Mouse (Mus musculus): ENCODE results near the gene Kansl2.
"Not testable (repeated sequence)": the region's sequence is repeated elsewhere in the genome, so short reads cannot be mapped to it uniquely, and the experiment has no call there.

Kansl2 gene

DNA sequence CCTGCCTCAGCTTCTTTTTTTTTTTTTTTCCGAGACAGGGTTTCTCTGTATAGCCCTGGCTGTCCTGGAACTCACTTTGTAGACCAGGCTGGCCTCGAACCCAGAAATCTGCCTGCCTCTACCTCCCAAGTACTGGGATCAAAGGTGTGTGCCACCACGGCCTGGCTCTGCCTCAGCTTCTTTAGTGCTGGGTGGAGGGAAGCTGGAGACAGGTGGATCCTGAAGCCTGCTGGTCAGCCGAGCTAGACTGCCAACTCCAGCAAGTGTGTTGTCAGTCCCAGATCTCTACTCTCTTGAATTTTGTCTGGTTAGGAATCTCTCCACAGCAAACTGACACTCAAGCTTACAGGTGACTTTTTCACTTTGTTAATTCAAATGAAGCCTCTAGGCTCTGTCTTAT lies 1.9 kb upstream of the Kansl2 start:
- no peak for DNase-seq

DNA sequence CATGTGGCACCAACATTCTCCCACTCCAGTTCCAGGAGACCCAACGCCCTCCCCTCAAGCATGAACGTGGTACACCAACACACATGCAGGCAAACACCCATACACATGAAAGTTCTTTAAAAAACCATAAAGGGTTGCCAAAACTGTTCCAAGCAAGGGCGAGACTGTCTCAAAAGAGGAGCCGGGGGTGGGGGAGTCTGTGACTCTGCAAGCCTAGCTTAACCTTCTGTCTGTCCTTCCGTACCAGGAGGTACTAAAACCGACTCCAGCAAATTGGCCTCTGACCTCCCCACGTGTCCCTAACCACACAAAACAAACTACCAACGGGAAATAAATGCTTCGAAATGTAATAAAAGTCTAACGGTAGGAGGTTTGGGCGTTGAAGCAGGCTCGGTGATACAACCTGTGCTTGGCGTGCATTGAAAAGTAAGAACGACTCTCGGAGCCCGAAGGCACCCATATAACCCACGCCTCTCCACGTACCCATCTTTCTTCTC lies 981 bp downstream of the Kansl2 start:
- no peak for DNase-seq

DNA sequence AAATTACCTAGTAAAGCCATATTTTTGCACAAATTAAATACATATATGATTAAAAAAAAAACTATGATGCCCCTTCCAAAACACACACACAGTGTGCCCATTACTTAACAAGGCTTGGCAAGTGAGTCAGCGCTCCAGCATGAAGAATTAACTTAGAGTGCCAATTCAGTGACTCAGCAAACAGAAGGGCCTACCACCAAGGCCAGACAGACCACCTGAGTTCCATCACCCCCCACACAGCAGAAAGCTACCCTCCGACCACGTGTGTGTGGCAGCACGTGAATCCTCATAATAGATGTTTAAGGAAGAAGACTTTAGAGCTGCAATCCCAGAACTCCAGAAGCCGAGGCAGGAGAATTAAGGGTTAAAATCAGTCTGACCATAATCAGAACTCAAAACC lies 1.8 kb downstream of the Kansl2 start:
- DNase-seq: no peak

DNA sequence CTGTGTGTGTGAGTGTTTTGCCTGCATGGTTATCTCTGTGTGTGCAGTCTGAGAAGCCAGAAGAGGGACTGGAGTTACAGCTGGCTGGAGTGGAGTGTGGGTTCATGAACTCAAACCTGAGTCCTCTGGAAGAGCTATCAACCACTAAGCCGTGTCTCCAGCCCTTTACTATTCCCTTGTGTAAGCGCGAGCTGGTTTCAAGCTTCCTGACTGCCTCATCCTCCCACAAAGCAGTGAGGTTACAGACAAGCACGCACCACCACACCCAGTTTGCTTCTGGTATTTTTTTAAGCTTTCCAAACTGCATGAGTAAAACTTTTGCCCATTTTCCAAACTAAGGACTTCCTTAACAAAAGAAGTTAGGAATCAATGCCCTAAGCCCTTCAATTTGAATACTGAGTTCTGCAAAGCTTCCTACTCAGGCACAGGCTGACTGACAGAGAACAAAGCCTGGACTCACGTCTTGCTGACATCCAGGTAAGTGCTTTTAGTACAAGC lies 5.9 kb downstream of the Kansl2 start:
- no peak for DNase-seq

DNA sequence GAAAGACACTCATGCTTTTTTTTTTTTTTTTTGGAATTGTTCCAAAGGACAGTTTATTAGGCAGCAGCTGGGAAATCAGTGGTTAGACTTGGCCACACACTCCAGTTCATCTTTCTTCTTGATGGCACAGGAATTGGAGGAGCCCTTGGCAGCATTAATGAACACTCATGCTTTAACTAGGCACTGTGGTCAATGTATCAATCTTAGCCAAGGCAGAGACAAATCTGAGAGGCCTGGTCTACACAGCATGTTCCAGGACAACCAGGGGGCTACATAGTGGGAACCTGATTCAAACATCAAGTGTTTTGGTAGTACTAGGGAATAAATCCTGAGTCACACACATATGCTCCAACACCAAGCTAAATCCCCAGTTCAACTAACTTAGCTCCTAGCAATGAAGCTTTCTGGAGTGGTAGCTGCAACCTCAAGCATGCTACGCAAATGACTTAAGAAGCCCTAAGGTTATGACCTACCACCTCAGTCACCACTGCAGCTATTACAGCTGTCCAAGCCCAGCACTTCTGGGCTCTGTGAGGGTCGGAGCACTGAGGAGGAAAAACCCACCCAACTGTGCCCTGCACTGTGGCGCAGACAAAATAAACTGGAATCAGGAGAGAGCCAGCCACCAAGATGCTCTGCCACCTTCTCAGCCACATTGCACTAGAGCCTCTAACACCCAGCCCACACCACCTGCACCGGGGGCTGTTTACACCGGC lies 6.8 kb downstream of the Kansl2 start:
- no peak for DNase-seq

DNA sequence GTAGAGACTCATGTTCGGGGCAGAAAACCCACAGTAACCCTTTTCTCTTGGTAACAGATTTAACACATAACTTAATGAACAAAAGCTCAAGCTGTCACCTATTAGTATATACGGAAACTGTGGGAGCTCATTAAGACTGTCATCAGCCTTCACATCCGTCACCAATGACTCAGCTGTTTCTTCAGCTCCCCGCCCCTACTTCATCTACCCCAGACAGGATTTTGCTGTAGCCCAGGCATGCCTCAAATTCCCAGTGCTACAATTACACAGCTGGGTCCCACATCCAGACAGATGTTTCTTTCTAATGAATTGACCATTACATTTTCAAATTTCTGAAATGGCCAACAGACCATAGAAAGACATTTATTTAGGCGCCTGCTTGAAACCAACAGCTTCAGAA lies 8.0 kb downstream of the Kansl2 start:
- no peak for DNase-seq

DNA sequence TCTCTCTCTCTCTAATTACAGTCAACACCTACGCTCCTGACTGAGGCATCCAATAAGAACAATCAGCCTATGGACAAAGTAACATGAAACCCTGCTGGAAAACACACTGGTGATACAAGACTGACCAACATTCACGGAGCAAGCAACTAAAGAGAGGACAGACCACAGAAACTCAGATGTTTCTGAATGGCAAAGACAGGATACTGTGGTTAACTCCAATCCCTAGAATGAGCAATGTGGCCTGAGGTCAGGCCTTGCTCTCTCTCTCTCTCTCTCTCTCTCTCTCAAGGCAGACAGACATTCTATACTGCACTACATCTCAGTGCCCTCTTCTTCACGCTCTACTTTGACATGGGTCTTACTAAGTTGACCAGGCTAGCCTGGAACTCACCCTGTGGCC lies 12.8 kb downstream of the Kansl2 start:
- no peak for DNase-seq

DNA sequence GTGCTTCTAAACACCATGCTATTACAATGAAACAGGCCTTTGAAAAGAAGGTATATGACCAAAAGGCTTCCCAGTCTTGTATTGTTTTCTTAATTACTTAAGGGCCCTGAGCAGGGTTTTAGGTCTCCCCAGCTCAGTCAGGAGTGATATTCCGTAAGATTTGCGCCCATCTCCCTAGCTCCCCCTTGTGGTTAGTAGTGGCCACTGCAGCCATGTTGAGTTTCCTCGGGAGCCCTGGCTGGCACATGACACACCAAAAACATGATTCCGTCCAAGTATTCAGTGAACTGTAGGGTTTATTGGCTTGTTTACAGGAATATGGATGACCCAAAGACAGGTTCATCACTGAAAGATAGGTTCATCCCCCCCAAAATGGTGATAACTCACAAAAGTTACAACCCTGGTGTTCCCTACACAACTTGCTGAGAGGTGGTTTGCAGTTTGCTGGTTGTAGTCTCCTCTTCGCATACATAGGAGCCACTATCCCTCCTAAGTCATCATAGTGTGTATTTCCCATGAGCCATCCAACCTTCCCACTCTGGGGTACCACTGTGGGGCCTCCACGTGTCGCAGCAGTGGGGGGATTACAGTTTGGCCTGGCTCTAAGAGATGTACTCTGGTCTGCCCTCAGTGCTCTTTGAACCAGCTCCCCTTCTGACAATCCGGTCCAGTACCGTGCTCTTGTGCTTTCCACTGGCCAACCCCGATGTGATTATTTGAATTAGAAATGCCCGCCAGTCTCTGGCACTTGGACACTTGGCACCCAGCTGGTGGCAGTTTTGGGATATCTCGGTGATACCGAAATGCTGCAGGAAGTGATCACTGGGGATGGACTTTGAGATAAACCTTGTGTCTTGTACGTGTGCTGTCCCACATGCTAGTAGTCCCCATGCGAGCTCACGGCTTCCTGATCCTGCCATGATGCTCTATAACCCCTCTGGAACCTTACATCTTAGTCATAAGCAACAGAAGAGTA lies 16.4 kb downstream of the Kansl2 start:
- DNase-seq: peak; percentile 53 to 67

DNA sequence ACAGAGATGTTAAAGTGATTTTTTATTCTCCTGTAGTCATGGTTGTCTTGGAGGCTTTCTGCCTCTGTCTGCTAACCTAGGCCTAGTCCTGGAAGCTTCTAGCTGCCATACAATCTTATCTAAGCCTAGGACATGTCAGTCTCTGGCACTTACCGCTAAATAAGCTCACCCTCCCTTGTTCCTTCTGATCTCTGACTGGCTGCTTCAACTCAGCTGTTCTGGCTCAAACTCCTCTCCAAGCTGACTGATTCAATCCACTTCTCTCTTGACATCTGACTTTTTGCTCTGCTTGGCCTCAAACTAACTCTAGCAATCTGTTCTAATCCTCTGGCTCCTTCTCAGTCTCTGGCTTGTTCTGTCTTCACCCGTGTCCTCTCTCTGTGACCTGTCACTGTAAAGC lies 19.2 kb downstream of the Kansl2 start:
- not testable (repeated sequence) for DNase-seq

DNA sequence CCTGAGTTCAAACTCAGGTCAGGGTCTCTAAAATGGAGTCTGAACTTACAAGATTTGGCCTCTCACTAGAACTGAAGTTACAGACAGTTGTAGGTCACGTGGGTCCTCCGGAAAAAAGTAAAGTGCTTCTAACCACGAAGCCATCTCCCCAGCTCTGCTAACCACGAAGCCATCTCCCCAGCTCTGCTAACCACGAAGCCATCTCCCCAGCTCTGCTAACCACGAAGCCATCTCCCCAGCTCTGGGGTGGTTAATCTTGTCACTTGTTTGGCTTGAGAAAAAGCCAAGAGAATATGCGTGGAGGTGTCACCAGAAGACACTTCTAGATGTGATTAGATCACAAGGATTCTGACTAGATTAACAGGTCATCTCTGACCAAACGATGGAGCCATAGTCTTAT lies 19.9 kb downstream of the Kansl2 start:
- DNase-seq: no peak

DNA sequence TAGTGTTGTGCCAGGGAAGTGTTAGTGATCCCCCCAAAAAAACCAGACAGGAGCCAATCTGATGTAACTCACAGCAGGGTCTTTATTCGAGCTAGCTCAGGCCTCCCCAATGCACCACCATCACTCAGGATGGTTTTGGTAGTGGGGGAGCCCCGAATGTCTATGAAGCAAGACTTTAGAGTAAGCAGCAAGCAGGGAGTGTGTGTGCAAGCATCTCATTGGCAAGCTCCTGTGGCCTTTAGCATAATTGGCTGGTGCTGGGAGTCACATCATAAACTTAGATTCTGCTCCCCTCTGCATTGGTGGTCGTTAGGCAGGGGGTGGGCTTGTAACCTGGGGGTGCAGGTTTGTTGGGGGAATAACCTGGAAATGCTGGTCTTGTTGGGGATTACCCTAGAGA lies 20.4 kb downstream of the Kansl2 start:
- DNase-seq: not testable (repeated sequence)

DNA sequence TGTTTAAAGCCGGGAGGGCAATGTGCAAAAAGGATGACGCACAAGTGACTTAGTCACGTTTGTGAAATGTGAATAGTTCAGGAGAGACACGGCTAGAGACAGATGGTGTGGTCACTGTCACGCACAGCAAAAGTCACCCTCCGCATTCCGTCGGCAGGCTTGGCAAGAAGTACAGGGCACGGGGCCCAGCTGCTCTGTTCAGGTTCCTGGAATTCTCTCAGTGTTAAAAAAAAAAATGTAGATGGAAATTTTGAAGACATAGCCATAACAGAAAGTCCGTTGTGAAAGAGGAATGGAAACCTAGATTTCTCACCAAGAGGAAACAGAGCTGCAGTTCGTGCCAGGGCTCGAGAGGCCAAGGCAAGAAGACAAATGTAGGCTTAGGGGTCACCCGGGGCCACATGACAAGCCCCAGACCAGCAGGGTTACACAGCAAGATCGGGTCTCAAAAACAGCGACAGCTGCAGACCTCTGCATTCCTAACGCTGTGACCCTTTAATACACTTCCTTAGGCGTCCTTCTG lies 21.2 kb downstream of the Kansl2 start:
- peak; percentile 68 to 83 for DNase-seq

DNA sequence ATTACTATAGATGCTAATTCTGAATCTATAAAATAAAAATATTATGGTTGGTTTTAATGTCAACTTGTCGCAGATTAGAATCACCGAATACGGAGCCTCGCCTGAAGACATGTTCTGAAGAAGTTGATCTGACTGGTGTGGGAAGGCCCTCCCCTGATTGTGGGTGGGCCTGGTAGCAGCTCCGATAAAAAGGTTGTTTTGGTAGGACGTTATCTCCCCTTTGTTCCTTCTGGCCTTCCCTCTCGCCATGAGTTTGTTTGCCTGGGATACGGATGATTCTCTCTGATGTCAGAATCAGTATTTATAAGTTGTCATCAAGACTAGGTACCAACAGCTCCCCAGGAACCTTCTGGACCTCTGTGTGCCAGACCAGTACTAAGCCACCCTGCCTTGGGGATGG lies 21.8 kb downstream of the Kansl2 start:
- no peak for DNase-seq

DNA sequence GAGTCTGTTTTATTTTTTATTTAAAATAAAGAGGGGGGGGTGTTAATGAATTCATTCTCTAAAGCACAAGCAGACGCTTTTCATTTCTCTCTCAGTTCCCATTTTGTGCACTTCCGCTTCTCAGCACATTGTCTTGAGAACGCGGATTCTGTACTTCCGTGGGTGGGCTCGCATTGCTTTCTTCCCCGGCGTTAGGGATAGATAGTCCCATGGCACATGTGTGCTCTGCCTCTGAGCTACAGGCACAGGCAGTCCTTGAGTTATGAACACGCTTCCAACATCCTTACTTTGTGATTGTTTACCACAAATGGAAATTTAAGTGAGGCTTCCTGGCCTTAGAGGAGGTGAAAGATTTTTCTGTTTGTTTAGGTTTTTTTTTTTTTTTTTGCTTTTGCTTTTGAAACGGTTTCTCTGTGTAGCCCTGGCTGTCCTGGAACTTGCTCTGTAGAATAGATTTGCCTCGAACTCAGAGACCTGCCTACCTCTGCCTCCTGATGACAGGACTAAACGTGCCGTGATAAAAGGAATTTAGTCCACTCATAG lies 22.6 kb downstream of the Kansl2 start:
- DNase-seq: peak in 1 of 2 experiments; percentile 46

DNA sequence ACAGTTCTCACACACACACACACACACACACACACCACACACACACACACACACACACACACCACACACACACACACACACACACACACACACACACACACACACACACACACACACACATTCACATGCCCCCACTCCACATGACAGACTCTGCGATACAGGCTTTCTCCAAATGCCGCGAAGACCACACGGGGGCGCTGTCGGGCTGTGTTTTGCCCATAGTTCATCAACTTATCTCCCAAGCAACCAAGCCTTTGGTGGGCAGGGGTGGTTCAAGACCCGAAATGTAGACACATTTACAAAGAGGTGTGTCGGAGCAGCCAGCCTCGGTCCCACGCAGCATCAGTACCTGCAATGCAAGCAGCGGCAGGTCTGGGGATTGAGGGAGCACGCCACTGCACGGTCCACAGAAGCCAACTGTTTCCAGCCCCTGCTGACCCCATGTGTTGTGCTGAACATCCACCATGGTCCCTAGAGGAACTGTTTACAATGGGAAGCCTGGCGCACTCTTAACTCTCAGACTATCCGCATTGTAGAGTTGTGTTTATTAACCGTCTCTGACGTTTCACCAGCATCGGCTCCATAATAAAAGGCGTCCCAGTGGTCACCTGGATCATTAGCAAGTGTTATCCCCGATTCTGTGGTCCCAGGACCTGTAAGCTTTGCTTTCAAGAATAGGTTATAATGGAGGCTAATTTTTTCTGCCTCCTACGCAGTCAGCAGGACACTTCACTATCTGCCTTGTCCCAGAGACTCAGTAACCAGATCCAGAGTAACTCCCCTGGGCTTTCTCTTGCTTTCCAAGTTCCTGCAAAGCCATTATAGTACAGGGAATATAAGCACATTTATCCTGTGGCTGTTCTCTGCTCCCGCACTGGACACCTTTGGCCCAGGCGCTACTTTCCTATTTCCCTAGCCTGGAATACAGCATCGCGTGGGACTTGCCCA lies 23.4 kb downstream of the Kansl2 start:
- peak; percentile 66 to 84 for DNase-seq

DNA sequence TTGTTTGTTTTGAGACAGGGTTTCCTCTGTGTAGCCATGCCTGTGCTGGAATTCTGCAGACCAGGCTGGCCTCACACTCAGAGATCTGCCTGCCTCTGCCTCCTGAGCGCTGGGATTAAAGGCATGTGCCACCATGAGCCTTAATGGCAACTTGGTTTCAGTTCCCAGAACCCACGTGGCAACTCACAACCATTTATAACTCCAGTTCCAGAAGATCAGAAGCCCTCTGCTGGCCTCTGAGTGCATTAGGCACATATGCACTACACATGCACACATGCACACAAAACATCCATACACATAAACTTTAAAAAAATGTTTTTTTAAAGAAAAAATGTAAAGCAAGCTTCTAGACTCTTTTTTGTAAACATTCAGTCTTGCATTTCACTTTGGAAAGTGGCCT lies 24.7 kb downstream of the Kansl2 start:
- DNase-seq: no peak

DNA sequence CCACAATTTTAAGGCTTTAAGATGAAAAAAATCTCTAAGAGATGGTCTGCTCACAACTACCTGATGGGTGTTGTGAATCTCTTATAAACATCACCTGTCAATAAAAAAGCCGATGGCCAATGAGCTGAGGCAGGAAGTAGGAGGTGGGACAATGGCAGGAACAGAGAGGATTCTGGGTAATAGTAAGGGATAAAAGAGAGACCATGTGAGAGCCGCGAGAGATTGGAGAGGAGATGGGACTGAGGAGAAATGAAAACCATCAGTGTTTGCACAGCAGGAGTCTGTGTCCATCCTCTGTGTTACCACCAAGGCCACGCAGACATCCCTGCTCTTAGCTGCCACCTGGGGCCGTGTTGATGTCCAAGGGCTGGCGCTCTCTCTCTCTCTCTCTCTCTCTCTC lies 26.7 kb downstream of the Kansl2 start:
- DNase-seq: no peak

DNA sequence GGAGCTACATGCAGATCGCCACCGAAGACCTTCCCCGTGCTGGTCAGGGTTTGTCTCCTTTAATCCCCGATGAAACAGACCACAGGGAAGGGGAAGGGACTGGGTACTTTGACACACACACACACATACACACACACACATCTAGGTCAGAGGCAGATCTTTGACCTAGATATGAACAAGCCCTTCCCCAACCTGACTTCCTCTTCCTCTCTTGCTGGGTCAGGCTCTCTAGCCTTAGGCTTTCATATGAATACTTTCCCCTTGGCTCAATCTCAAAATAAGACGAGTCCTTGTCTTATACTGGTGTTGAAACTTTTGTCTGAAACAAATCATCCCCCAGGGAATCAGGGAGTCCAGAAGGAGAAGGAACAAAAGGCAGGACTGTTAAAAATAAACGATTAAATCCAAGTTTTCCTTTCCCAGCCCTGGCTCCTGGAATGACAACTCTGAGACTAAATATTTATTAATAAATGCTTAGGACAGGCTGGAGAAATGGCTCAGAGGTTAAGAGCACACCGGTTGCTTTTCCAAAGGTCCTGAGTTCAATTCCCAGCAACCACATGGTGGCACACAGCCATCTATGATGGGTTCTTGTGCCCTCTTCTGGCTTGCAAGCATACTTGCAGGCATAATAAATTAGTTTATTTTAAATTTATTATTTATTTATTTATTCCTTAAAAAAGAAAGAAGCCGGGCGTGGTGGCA lies 27.7 kb downstream of the Kansl2 start:
- peak in 1 of 2 experiments; percentile 20 for DNase-seq

DNA sequence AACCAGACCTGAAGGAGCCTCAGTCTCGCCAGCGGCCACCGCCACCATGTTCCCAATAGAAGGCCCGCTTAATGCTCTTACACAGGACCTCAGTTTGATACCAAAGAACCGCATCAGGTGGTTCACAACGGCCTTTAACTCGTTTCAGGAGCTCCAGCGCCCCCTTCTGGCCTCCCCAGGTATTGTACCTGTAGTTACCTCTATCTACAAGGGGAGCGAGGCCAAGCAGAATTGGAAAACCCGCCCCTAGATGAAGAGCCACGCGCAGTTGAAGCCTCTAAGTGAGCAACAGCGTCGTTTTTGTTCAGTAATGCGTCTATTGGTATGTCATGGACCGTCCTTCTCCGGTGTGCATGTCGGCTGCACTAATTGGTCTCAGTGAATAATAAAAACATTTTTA lies 29.6 kb downstream of the Kansl2 start:
- DNase-seq: peak; percentile 66 to 88

DNA sequence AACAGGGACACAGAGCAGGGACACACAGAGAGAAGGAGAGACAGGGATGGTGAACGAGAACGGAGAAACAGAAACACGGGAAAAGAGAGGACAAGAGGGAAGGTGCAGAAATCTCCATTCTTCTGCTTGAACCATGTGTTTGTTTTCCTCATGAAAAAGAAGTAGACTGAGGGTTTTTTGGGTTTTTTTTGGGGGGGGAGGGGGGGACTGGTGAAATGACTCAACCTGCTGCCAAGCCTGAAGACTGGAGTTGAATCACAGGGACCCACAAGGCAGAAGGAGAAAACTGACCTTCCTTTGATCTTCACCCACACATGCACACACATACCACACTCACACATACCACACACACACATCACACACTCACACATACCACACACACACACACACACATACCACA lies 30.7 kb downstream of the Kansl2 start:
- no peak for DNase-seq

DNA sequence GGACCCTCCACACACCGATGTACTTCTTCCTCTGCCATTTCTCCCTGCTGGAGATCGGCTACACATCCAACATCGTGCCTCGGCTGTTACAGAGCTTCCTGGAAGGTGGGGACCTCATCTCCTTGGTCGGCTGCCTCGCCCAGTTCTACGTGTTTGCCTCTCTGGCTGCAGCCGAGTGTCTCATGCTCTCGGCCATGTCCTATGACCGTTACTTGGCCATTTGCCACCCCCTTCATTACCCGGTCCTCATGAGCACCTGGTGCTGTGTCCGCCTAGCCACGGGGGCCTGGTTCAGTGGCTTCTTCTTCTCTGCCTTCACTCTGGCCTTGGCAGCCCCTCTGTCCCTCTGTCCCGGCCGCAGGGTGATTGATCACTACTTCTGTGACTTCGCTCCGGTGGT lies 36.4 kb downstream of the Kansl2 start:
- DNase-seq: no peak

Data from kidney, postnatal 25 days (tissue).